Mouse (Mus musculus): Measurements from ENCODE around the gene Chrnd. TPM values are rescaled to one million over a fixed set of nuclear protein-coding genes. Genes with fewer than 3 reads are reported as not detected.

Chrnd gene
- total RNA-seq, 1 experiment from 2014 or later = not detected

DNA sequence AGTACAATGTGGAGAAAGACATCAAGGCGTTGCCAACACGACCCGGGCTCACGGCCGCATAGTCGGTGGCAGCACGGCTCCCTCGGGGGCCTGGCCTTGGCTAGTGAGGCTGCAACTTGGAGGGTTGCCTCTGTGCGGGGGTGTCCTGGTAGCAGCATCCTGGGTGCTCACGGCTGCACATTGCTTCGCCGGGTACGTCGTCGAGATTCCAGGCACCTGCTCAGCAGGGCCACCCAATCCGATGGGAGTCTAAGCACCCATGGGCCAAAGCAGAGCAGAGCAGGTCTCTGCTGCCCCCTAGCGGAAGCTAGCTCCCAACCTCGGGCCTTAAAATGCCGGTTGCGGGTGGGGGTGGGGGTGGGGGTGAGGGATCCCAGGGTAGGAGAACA lies 5.7 kb upstream of the Chrnd start:
- DNase-seq = peak; percentile 82

DNA sequence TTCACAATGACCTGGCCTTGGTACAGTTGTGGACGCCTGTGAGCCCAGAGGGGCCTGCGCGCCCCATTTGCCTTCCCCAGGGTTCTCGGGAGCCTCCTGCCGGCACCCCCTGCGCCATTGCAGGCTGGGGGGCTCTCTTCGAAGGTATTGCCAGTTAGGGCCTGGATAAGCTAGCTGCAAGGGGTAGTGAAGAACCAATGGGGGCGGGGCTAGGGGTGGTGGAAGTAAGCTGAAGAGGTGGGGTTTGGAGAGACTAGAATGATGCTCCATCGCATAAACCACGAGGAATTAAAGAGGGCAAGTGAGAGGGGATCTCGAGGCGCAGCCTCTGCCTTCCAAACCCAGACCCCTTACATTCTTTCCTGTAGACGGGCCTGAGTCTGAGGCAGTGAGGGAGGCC lies 4.9 kb upstream of the Chrnd start:
- DNase-seq = no peak

GRCm38 (mm10) chr1:87186261-87187036 lies 4.0 kb upstream of the Chrnd start:
- no peak for DNase-seq

- DNase-seq = peak; percentile 82
Measured at GRCm38 (mm10) chr1:87187037-87187355, 3.4 kb upstream of the Chrnd start.

DNA sequence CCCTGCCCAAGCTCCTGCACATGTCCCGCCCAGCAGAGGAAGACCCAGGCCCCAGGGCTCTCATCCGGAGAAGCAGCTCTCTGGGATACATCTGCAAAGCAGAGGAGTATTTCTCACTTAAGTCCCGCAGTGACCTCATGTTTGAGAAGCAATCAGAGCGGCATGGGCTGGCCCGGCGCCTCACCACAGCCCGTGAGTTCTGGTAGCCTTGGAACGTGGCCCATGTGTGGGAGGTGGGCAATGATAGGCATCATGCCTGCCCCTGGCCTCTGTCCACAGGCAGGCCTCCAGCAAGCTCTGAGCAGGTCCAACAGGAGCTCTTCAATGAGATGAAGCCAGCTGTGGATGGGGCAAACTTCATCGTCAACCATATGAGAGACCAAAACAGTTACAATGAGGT lies 6.9 kb downstream of the Chrnd start:
- DNase-seq = no peak

GRCm38 (mm10) chr1:87198119-87199065 lies 8.0 kb downstream of the Chrnd start:
- DNase-seq = no peak

- DNase-seq = no peak
Measured at GRCm38 (mm10) chr1:87200811-87201210, 10.4 kb downstream of the Chrnd start.

DNA sequence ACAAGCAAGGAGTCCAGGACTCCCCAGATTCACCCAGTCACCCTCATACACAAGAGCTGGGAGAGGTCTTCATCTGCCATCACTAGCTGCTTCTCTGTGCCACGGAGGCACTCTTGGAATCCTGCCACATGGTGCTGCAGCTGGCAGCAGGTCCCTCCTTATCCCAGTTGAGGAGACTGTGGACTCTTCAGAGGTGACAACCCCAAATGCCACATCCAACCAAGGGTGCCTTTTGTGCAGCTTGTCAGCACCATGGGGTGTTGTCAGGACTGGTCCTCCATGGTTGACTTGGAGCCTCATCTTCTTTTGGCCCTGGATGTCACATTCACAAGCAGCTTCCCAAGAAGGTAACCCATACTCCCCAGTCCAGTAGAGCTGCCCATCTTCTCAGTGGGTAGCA lies 11.4 kb downstream of the Chrnd start:
- DNase-seq = no peak

- no peak for DNase-seq
Measured at GRCm38 (mm10) chr1:87203779-87204178, 13.4 kb downstream of the Chrnd start.

DNA sequence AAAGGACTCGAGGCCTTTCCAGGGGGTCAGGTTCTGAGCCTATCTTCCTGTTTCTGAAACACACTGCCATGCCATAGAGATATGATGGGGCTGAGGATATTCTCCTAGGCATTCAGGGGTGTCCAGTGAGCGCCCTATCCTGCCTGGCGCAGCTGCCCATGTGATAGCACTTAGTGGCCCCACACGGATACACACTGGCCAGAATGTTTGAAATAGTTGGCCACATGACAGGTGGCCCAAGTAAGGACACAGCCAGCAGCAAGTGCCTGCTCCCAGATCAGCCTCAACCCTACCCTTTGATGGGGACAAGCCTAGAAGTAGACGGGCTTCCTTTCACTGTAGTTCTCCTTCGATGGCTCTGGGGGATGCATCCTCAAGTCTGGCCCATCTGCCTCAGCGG lies 14.1 kb downstream of the Chrnd start, which contains the start of gene Chrng:
Gene Chrng (plus strand): TSS at position 193 of the 400 bp plus-strand sequence.
- DNase-seq = no peak

- no peak for DNase-seq
Measured at GRCm38 (mm10) chr1:87205038-87205437, 14.6 kb downstream of the Chrnd start.

- DNase-seq = no peak
Measured at GRCm38 (mm10) chr1:87205502-87205901, 15.1 kb downstream of the Chrnd start.

- no peak for DNase-seq
Measured at GRCm38 (mm10) chr1:87206339-87206738, 15.9 kb downstream of the Chrnd start.

DNA sequence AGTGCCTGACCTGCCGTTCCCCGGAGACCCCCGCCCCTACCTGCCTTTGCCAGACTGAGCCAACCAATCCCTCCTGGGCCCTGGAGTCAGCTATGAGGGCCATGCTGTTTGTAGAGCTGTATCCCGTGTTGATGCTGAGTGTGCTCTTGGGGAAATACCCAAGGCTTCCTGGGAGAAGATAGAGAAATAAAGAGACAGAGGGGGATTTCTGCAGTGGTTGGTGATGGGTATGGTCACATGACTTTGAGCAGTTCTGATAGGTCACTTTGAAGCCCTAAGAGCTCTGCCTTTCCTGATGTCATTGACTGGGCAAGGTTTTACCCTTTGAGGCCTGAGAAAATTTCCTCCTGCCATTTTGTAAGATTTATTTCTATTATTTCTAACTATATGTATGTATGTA lies 21.0 kb downstream of the Chrnd start:
- DNase-seq = no peak

DNA sequence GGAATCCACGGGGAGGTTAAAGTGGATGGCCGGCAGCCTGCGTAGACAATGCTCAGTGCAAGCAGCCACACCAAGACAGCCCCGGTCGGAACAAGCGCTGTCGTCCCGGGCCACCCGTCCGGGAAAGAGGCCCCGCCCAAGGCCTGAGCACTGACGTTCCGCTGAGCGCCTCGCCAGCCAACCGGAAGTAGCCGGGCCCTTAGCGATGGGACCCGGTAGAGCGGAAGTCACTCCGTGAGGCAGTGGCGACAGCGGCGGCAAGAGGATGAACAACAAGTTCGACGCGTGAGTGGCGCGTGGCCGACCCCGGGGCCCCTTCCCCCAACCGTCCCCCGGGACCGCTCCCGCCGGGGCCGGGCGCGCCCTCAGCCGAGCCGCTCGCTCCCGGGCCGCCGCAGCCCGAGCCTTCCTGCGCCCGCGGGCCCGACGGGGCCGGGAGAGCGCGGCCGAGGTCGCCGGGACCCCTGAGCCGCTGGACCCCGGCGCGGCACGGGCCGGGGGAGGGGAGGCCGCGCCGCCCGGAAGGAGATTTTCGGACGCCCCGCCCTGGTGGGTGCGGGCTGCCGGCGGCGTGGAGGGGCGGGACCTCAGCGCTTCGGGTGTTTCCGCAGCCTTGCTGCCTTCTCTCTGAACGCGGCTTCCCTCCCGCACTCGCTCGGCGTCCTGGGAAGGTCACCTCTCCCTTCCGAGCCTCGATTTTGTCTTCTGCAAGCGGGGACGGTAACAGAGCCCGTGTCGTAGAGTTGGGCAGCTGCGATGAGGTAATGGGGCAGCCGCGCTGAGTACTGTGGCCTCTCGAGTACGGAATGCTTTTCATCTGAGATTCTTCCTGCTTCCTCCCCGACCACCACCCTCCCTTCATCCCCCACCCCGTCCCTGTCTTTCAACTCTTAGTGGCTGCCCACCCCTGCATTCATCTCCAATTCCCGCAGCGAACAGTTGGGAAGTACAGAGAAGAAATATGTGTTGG lies 23.6 kb downstream of the Chrnd start, which contains the start of gene Eif4e2:
Gene Eif4e2 (plus strand): TSS at position 180 of the 970 bp plus-strand sequence.
- DNase-seq = peak; percentile 93

GRCm38 (mm10) chr1:87214748-87215147 lies 24.3 kb downstream of the Chrnd start:
- DNase-seq = no peak

DNA sequence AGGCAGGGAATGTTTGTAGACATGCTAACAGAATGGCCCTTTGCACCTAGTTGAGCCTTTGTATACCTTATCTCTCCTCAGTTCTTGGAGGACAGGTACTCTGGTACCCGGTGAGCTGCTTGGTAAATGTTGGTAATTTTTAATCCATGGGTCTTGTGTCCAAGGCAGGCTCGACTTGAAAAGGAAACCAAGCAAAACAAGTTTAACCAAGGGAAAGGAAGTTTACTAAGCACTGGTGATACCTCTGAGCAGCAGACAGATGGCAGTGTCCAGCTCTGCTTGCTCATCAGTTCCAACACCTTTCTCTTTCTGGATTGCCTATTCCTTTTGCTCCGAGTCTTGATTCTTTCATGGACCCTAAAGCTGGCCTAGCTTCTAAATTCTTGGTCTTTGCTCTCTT lies 27.5 kb downstream of the Chrnd start:
- no peak for DNase-seq

DNA sequence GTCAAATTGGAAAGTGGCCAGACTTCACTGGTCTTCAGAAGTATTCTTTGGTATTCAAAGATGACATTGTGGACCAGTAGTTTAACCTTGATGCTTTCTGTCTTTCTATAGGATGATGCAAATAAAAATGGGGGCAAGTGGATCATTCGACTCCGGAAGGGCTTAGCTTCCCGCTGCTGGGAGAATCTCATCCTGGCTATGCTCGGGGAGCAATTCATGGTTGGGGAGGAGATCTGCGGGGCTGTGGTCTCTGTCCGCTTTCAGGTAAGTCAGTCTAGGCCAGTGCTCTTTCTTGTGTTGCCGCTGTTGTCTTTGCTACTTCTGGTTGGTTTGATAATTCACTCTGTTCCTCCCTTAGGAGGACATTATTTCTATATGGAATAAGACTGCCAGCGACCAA lies 35.3 kb downstream of the Chrnd start:
- DNase-seq = no peak

GRCm38 (mm10) chr1:87226409-87227159 lies 36.2 kb downstream of the Chrnd start:
- no peak for DNase-seq

- no peak for DNase-seq
Measured at GRCm38 (mm10) chr1:87227160-87227550, 36.7 kb downstream of the Chrnd start.

- DNase-seq = no peak
Measured at GRCm38 (mm10) chr1:87230606-87231005, 40.2 kb downstream of the Chrnd start.
